Mouse (Mus musculus) gastrocnemius, adult 2 months (tissue): ENCODE data around the gene Rnf144b. TPM values are rescaled to one million over a fixed set of nuclear protein-coding genes. Genes with fewer than 3 reads are reported as not detected.

Experiments
- DNase-seq: peaks from one replicate; pipeline ENCODE4 v3.0.0; 2022
- H3K27ac ChIP-seq: fragments of 200-600 bp; 2 replicates; pipeline ENCODE4 v1.8.1; 2022; ENCODE audit warnings: mild to moderate bottlenecking
- H3K4me3 ChIP-seq: fragments of 200-600 bp; 2 replicates; pipeline ENCODE4 v1.8.1; 2022; ENCODE audit warnings: mild to moderate bottlenecking, moderate library complexity
- CTCF ChIP-seq: fragments of 200-600 bp; IDR thresholded peaks from 2 replicates; pipeline ENCODE4 v1.8.1; 2022; ENCODE audit warnings: antibody characterized with exemption, mild to moderate bottlenecking, moderate library complexity
- intact Hi-C: fragments of 180-260 bp; cut with DNase I; formaldehyde crosslinking; loops from one replicate; pipeline ENCODE4 v1.15.1; 2025
- total RNA-seq, 2 experiments: library from RNA; stranded (reverse); gene quantifications; 2 replicates each; pipeline ENCODE4 v1.2.3; 2021

Rnf144b gene
- total RNA-seq, 2 experiments from 2014 or later = 24.0 to 25.9 TPM

DNA sequence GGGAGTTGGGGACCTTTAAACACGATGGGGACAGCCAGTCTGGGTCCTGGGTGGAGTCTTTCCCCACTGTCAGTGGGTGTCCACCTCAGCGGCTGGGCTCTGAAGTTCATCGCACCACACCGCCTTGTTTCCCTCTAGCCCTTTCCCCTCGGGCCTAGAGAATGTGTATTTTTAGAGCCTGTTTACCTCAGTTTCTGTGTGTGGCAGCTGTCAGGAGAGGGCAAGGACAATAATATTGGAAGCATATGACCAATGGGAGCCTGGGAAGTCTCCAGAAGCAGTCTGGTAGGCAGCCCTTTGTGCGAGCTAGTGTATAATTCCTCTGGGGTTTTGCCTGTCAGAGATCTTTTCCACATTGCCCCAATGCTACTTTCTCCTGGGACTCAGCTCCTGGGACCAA, 95.9 kb downstream of the Rnf144b start:
- DNase-seq = no peak
- intact Hi-C loops = no loop called here
- TF ChIP-seq CTCF = no peak
- Histone ChIP-seq H3K27ac (peak overlapping the region; percentile 84), H3K4me3 (no peak overlapping the region)

DNA sequence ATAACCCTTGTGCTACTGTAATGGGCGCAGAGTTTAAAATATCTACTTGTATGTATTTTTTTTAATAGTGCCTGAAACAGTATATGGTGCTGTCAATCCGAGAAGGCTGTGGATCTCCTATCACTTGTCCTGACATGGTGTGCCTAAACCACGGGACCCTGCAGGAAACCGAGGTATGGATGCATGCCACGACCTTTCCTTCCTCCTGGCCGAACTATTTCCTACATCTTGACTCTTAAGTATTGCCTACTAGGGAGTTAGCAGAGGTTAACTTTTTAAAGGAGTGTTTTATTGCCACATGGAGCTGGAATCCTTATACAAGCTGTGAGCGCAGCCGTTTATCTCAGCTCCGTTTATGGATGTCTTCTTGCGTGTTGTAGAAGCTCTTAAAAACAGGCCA, 98.0 kb downstream of the Rnf144b start:
- peak; percentile 56 for DNase-seq
- Histone ChIP-seq H3K27ac (peak overlapping the region; percentile 63), H3K4me3 (no peak overlapping the region)
- TF ChIP-seq CTCF = no peak
- intact Hi-C loops = no loop called here

DNA sequence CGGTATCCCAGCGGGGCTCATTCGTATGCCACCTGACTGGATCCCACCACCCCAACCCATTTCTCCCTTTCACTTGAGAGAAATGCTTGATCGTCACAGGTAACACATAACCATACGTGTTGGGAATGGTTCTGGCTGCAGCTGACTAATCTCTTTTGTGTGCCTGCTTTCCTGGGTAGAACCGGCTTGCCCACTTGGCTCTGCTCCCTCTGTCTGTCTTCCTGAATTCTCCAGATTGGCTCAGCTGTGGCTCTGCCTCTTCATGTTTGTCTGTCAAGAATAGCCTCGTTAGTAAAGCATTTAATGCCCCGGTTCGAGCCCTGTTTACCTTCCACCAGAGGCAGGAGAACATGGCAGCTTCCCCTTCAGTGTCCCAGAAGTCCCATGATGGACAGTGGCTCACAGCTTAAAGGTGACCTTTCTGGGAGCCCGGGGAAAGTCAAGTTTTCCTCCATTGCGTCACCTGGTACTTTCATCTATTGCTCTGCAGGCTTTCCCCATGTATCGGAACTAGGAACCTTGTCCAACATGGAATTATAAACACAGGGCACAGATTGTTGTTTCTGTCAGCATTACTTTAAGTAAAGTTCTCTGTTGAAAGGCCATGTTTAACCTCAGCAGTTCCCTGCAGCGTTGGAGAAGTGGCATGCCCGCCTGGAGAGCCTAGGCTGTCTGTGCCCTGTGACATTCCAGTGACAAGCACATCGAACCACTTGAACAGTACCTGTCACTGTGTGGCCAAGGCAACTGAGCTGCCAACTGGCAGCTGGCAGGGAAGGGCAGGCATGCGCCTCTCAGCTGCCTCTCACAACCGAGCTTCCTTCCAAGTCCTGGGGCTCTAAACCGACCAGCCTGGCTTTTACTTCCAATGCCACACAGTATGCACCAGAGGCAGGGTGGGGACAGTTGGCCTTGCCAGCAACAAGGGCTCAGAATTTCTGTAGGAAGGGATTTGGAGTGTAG, 101.4 kb downstream of the Rnf144b start:
- peak; percentile 85 for DNase-seq
- H3K27ac ChIP-seq = peak overlapping the region; percentile 89
- H3K4me3 ChIP-seq = peak overlapping the region; percentile 37
- intact Hi-C loops = no loop called here
- TF ChIP-seq CTCF = no peak

DNA sequence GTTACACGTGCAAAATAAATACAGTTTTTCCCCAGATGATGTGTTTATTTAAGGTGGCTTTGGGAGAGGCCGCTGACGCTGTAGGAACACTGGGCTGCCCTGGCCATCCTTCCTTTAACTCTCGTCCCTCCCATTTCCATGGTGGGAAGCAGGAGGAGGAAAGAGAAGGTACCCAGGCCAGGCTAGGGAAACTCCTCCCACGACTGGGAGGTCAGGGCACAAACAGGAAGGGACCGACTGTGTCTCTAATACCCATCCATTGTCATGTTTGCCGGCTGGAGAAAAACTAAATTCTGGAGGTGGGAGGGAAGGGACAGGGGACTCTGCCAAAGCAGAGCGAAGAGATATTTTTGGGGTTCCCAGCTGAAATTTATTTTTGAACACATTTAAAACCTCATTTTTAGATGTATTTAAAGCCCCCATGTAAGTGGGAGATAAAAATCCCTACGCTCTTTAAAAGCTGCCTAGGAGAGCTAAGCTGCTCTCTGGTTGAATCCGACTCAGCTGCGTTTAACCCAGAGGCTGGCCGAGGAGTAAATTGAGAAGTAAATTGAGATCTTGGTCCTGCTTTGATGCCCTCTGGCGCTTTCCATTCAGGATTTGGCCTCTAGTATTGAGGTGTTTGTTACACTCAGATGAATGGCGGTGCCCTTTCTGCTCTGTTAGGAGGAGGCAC, 102.3 kb downstream of the Rnf144b start:
- DNase-seq = peak; percentile 54
- H3K4me3 ChIP-seq = peak overlapping the region; percentile 38
- TF ChIP-seq CTCF = no peak
- intact Hi-C loops = loop anchor here (5.0 kb wide), 1 partner anchor 72 kb away; no protein-coding TSS in a partner anchor
- peak overlapping the region; percentile 89 for H3K27ac ChIP-seq

DNA sequence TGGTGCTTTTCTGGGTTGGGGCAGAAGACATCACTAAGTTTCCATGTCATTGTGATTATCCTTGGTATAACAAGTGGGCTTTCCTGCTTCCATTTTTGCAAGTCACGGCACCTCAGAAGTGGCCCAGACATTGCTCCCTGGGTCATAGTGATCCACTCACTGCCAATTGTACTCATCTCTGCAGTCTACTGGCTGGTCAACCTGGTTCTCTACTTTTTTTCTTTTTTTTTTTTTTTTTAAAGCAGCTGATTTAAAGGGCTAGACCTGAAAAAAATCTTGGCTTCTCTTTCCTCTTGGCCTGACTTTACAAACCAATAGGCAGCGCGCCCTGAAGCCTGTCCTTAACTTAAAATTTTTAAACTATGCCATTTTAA, 102.9 kb downstream of the Rnf144b start:
- Histone ChIP-seq H3K4me3 (peak overlapping the region; percentile 38), H3K27ac (peak overlapping the region; percentile 89)
- intact Hi-C loops = loop anchor here (5.0 kb wide), 1 partner anchor 73 kb away; no protein-coding TSS in a partner anchor
- no peak for TF ChIP-seq CTCF
- no peak for DNase-seq

DNA sequence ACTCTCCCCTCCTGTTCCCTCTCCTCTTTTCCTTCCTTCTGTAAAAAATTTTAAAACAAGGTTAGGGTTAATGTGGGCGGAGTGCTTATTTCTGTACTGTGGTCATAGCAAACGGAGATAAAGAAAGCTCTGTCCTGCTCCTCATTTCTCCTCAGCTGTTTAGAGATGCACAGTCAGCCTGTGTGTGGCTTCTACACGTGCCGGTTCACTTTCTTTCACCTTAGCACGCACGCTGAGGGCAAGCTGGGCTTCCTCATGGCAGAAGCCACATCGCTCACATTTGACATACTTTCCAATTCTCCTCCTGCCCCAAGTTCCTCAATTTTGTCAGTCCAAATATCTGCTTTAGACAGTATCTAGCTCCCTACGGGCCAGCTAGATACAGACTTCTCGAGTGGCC, 103.3 kb downstream of the Rnf144b start:
- Histone ChIP-seq H3K4me3 (no peak overlapping the region), H3K27ac (peak overlapping the region; percentile 89)
- DNase-seq = no peak
- intact Hi-C loops = loop anchor here (2.0 to 5.0 kb wide), 2 partner anchors 35 to 74 kb away; no protein-coding TSS in a partner anchor
- TF ChIP-seq CTCF = no peak

DNA sequence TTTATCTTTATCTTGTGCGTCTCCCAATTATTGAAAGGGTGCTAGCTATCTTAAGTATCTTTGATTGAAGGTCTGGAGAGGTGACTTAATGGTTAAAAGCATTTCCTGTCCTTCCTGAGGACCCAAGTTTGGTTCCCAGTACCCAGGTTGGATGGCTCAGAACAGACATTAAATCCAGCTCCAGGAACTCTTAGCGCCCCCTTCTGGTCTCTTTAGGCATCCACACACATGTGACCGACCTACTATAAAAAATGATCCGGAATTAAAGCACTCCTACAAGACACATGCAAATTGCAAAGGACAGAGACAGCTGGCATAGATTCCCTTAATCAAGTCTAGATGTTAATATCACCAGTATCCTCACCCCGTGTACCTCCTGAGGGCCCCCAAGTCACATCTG, 104.1 kb downstream of the Rnf144b start:
- no peak for DNase-seq
- intact Hi-C loops = loop anchor here (2.0 to 5.0 kb wide), 2 partner anchors 34 to 74 kb away; no protein-coding TSS in a partner anchor
- TF ChIP-seq CTCF = peak; percentile 43

DNA sequence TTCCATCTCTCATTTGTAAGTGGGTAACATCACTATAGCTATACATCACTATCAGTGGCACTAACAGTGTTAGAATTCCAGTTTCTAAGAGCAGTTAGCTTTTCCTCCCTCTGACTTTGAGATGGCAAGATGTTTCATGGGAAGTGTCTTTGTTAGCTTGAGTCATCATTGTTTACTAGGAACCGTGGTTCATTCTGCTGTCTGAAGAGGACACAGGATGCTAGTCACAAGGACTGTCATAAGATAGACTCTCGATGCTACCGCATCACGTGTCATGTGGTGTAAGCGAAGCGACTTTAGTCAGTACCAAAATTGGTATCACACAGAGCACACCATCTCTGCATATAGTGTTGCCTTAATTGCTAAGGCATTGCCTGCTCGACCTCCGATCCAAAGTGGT, 105.7 kb downstream of the Rnf144b start:
- no peak overlapping the region for H3K4me3 ChIP-seq
- intact Hi-C loops = loop anchor here (5.0 kb wide), 1 partner anchor 76 kb away; no protein-coding TSS in a partner anchor
- no peak for DNase-seq
- no peak overlapping the region for H3K27ac ChIP-seq
- no peak for TF ChIP-seq CTCF

More for the DNA sequence above, 104.1 kb downstream of the Rnf144b start:
- H3K4me3 ChIP-seq = no peak overlapping the region
- H3K27ac ChIP-seq = no peak overlapping the region

DNA sequence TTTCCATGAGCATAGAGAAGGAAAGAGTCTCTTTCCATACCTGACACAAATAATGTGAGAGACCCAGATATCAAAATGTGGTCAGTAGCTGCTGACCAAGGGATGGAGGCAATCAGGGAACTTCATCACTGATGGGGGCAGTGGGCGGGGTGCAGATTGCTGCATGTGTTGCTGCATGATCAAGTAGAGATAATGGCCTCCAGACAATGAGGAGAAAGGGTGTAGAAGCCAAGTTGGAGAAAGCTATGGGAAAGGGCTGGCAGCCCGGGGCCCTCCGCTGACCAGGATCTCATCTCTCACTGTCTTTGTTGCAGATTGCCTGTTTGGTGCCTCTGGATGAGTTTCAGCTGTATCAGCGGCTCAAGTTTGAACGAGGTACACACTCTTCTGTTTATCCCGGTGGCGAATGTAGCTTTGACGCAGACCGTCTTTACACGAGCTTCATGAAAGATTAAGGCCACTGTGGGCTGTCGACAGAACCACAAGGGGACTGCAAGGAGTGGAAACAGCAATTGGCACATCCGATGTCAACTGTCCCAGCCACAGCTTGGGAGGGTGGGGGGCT, 106.3 kb downstream of the Rnf144b start:
- intact Hi-C loops = loop anchor here (5.0 kb wide), 1 partner anchor 76 kb away; no protein-coding TSS in a partner anchor
- Histone ChIP-seq H3K4me3 (no peak overlapping the region), H3K27ac (no peak overlapping the region)
- no peak for TF ChIP-seq CTCF
- DNase-seq = no peak

DNA sequence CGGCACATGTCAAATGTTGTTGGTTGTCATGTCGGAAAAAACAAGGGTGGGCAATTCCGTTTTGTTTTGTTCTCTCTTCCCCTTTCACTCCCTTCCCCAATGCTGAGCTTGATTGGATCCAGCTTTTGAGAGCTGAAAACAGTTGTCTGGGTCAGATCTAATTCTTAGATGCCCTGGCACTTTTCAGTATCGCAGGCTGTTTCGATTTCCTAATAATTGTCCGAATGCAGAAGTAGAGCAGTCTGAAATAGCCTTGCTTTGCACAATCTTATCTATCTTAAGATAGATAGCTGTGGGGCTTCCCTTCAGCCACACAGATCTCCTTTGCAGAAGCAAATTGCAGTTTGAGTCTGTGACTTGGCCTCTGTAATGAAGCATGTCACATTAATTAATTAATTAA, 109.7 kb downstream of the Rnf144b start:
- no peak for TF ChIP-seq CTCF
- DNase-seq = no peak
- Histone ChIP-seq H3K4me3 (no peak overlapping the region), H3K27ac (no peak overlapping the region)
- intact Hi-C loops = no loop called here

DNA sequence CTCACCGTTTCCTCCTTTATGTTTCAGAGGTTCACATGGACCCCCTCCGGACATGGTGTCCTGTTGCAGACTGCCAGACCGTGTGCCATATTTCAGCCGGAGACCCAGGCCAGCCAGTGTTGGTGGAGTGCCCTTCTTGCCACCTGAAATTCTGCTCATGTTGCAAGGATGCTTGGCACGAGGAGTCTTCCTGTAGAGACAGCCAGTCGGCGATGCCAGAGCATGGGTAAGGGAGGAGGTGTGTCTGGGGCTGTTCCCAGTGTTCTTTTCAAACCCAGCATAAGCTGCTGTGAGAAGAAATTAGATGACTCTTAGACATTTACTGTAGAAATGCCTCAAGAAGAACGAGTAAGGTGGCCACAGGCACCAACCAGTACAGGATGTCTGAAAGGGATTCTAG, 114.9 kb downstream of the Rnf144b start:
- no peak for DNase-seq
- no peak for TF ChIP-seq CTCF
- intact Hi-C loops = no loop called here

DNA sequence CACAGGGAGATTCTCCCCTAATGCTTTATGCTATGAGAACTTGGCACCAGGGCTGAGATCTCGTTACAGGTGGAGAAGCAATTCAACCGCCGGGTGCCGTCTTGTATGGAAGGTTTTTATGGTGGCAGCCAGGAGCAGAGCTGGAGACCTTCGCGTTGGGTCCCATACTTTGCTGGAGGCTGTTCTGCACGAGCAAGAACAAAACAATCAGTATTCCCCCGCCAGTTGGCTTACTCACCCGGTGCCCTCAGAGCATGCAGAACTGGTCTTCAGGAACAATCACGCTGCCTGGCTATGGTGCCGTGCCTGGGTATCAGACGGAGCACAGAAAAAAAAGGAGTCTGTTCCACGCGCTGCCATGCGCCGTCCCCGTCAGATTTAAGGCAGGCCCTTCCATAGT, 115.7 kb downstream of the Rnf144b start:
- no peak for DNase-seq
- no peak overlapping the region for H3K4me3 ChIP-seq
- no peak overlapping the region for H3K27ac ChIP-seq
- no peak for TF ChIP-seq CTCF
- intact Hi-C loops = no loop called here

More for the DNA sequence above, 114.9 kb downstream of the Rnf144b start:
- H3K4me3 ChIP-seq = no peak overlapping the region
- no peak overlapping the region for H3K27ac ChIP-seq
